Mouse (Mus musculus) adipose tissue, adult 10 weeks (tissue): ENCODE data around the gene Pax8. TPM values are rescaled to one million over a fixed set of nuclear protein-coding genes. Genes with fewer than 3 reads are reported as not detected.

Experiments used
- polyA plus RNA-seq: library from polyadenylated mRNA; stranded (reverse); fragments of 350-450 nt; fragmentation: Illumina TruSeq; extraction: RNeasy Lipid Tissue Mini Kit (QIAGEN cat#74804); gene quantifications from one replicate; pipeline ENCODE4 v1.2.3, GENCODE M21; 2014; ENCODE audit warnings: low read depth, low replicate concordance

Pax8 gene
- 118 TPM for polyA plus RNA-seq

GRCm38 (mm10) chr2:24475420-24475819, at the start of gene Pax8:
TSS of gene Pax8 (minus strand) at chr2:24475599.

Other genes with a start within 250 kb of the Pax8 start
- 0.45 TPM for gene Il1f5, start 198.6 kb downstream of the Pax8 start, polyA plus RNA-seq
- not detected for gene Il1f10, start 184.4 kb downstream of the Pax8 start, polyA plus RNA-seq
- 1.5 TPM for gene Il1rn, start 138.7 kb downstream of the Pax8 start, polyA plus RNA-seq
- 8.5 TPM for gene Psd4, start 108.0 kb downstream of the Pax8 start, polyA plus RNA-seq